Mouse (Mus musculus) layer of hippocampus, adult 9-11 months (tissue): Measurements from ENCODE around the gene Sdhaf2.
A peak's percentile ranks its signal among the peaks of the same experiment; 100 is the strongest.
"Not testable (repeated sequence)": the region's sequence is repeated elsewhere in the genome, so short reads cannot be mapped to it uniquely, and the experiment has no call there.

ENCODE experiments used
- DNase-seq: peaks from one replicate; pipeline ENCODE4 v3.0.0; 2022

Gene Sdhaf2

DNA sequence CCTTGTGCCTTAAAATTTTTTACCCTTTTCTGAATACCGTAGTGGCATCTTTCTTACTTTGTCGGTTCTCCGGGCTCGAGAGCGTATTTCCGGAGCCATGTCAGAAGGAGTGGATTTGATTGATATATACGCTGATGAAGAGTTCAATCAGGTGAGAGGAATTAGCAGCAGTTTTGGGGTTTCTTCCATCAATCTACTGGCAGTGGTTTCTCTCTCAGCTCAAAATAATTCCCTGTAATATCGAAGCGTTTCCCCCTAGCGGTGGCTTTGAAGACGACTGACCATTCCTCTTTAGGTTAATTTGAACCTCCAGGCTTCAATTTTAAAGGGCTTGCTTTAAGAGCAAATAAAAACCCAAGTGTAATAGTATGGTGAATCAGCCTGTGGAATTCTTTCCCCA lies at the start of gene Sdhaf2:
TSS of gene Sdhaf2 (minus strand) at position 233 of the 400 bp plus-strand sequence.
- DNase-seq, result peak; percentile 31

DNA sequence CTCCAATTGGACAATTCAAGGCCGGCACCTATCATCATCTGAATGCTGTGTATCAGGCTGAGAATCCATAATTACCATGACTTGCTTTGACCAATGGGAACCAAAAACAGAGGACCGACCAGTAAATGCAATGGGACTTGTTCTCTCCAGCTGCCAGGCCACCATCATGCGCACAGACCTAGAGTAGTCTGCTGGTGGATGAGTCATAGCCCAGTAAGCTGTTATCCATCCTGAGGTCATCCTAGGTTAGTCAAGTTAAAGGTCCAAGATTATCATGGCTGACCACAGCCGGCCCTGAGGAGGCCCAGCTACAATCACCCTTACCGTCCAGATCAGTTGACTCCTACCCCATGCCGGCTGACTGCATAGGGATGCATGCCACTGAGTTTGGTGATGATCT lies 43.7 kb upstream of the Sdhaf2 start:
- no peak for DNase-seq

DNA sequence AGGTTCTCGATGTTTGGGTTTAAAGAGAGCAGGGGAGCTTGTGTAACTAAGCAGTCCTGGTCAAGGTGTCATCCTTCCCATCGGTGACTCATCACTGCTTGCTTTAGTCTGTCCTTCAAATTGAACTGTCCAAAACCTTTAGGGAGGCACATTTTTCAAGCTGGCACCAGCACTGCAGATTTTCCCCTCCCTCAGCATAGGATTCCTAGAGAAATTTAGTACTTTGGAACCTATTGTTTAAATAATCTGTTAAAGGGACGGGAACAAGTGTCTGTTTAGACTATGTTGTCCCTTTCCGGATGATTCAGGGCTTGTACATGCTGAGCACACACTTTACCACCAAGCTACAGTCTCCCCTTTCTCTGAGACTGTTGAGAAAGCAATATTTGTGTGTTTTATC lies 39.3 kb upstream of the Sdhaf2 start:
- DNase-seq, result no peak

DNA sequence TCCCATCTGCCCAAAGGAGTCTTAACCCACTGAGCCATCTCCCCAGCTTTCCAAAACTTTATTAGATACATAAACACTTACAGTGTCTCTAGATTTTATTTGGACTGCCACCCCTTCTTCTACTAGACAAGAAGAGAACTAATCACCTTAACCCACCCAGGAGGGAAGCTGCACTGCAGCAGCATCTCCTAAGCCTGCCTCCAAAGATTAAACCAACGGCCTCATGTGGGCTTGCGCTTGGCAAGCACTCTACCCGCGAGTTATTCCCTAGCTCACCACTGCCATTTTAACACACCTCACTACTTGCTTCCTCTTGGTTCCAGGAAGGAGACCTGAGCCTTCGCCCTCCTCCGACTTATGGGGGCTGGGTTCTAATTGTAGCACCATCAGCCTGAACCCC lies 38.3 kb upstream of the Sdhaf2 start:
- DNase-seq, result no peak

DNA sequence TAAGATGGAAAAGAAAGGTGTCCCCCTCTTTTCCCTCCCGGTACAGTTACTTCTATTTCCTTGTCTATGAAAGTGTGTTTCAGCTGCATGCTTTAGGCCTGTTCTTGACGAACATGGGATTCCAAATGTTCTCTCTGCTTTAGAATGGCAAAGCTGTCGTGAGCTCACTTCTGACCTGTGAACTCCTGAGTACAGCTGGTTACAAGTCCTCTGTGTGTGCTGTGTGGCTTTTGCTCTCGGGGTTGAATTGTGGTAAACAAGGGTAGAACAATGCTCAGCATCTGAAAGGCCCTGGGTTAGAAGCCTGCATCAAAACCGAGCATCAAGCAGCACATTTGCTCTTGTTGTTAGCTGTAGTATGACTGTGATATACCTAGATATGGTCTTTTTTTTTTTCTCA lies 36.4 kb upstream of the Sdhaf2 start:
- no peak for DNase-seq

DNA sequence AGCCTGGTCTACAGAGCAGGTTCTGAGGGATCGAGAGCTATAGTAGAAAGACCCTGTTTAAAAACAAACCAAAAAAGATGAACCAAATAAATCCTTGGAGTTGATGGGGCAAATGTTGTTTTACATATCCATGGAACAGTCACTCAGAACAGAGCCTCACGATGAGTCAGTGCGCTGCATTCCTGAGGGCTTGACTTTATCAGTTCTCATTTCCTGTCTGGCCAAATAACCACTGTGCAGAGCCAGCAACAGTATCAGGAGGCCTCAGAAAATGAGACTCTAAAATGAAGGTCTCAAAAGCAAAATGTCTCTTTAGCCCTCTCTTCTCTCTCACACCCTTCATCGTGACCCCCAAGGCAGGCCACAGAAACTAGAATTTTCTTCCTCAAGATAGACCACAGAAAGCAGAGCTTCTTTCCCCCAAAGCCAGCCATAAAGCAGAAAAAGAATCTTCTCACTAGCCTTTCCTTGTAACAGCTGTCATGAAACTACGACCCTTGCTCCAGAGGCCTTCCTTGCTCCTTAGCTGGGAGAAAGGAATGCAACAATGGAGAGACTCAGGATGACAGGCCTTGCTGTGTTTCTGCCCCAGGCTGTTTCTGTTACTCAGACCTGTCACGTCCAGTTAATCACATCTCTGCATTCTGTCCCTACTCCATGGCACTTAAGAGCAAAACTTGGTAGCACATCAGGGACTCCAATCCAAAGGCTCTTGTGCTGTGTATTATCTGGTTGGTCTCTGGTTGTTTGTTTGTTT lies 35.8 kb upstream of the Sdhaf2 start:
- no peak for DNase-seq

DNA sequence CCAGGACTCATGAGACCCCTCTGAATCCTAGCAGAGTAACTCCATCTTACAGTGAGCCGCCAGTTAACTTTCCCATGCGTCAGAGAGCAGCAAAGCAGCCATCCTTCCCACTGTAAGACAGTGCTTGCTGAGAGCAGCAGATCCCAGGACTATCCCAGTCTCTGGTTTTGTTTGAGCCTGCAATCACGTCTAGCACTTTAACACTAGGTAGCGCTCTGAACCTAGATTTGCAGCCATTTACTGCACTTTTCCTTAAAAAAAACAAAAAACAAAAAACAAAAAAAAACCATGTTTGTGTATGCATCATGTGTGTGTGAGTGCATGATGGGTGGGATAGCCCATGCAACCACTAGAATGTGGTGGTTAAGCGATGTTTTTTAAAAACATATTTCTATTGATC lies 34.2 kb upstream of the Sdhaf2 start:
- no peak for DNase-seq

DNA sequence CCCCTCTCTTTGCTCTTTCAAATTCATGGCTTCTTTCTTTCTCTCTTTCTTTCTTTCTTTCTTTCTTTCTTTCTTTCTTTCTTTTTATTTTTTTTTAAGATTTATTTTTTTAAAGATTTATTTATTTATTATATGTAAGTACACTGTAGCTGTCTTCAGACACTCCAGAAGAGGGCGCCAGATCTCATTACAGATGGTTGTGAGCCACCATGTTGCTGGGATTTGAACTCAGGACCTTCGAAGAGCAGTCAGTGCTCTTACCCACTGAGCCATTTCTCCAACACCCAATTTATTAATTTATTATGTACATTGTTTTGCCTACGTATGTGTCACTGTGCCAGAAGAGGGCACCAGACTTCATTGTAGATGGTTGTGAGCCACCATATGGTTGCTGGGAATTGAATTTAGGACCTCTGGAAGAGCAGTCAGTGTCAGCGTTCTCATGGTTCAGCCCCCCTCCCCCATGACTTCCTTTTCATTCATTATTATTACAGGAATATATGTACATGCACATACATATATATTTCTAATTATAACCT lies 32.0 kb upstream of the Sdhaf2 start:
- not testable (repeated sequence) for DNase-seq

DNA sequence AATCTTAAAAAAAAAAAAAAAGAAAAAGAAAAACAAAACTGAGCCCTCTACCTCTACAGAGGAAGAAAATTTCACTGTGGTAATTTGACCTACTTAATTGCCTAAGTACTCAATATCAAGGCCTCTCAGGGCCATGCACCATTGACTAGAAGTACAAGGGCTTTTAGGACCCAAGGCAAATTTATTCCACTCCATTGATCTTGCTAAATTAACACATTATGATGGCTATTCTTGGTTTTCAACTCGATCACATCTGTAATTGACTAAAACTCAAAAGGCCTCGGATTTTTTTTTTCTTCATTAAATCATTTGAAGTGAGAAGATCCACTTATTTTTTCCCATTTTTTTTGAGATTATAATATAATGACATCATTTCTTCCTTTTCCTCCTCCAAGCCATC lies 31.5 kb upstream of the Sdhaf2 start:
- DNase-seq, result no peak

DNA sequence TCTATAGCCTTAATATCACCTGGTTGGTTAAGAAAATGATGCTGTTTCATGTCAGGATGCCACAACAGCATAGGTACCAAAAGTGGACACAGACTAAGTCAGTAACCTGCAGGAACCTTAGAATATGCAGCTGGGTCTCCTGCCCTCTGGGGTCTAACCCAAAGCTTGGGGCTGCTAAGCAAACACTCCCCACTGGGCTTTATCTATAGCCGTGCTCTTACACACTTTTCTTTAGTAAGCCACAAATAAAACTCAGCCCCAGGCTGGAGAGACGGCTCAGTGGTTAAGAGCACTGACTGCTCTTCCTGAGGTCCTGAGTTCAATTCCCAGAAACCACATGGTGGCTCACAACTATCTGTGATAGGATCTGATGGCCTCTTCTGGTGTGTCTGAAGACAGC lies 31.1 kb upstream of the Sdhaf2 start:
- DNase-seq, result no peak

DNA sequence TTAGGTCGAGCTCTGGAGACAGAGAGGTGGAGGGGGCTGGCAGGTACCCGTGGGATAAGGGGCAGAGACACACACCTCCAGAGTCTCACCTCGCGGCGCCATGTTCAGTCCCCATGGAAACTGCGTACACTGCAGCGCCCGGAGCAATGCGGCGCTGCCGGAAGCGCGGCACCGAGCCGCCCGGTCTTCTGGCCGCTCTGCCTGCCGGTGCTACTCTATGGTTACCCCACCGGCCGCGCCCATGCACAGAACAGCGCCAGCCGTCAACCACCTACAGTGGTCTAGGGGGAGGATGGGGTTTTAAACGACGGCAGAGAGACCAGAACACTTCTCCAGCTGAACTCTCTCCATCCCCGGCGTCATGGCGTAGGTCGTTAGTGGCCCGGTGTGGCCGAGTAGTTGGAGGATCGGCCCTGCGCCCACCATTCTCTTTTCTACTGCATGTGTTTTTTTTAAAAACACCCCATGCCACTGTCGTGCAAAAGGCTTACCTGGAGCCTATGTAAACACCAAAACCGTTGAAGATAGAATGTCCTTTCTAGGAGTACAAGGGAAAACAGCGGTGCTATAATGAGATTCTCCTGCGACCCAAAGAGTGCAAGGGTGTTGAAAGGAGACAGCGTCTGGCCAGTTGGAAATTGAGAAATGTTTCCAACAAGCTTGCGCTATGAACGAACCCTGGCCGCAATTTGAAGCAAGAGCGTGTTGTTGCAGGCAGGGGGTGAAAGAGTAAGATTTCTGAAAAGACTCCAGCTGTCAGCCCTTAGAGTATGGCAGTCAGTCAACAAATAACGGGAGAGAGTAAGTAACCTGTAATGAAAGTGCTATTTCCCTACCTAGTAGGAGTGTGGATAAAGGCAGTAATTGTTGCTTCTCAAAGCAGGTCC lies 29.9 kb upstream of the Sdhaf2 start, which contains the start of gene Tmem216:
TSS of gene Tmem216 (minus strand) at position 615 of the 887 bp plus-strand sequence.
- peak; percentile 89 for DNase-seq

DNA sequence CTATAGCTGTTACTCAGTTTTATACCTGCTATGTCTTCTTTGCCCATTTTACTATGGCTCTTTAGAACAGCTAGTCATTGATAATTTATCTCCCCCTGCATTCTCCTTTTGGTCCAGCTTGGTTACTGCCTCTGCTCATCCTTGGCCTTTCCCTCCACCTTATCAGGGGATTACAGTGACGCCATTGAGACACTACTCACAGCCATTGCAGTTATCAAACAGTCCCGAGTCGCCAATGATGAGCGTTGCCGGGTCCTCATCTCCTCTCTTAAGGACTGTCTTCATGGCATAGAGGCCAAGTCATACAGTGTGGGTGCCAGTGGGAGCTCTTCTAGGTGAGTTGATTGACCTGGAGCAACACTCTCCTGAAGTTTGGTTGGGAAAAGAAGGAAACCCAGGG lies 13.5 kb upstream of the Sdhaf2 start:
- DNase-seq, result no peak

DNA sequence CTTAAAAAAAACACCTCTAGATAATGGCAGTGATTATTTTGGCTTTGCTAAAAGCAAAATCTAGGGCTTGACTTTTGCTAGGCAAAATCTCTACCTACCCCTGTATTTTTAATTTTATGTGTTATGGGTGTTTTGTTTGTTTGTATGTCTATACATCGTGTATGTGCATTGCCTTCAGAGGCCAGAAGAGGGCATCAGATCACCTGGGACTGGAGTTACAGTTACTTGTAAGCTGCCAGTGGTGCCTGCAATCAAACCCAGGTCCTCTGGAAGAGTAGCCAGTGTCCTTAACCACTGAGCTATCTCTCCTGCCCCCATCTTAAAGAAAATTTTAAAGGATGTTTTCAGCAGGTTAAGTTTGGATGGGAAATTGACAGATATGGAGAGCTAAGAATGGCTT lies 4.1 kb upstream of the Sdhaf2 start:
- no peak for DNase-seq

DNA sequence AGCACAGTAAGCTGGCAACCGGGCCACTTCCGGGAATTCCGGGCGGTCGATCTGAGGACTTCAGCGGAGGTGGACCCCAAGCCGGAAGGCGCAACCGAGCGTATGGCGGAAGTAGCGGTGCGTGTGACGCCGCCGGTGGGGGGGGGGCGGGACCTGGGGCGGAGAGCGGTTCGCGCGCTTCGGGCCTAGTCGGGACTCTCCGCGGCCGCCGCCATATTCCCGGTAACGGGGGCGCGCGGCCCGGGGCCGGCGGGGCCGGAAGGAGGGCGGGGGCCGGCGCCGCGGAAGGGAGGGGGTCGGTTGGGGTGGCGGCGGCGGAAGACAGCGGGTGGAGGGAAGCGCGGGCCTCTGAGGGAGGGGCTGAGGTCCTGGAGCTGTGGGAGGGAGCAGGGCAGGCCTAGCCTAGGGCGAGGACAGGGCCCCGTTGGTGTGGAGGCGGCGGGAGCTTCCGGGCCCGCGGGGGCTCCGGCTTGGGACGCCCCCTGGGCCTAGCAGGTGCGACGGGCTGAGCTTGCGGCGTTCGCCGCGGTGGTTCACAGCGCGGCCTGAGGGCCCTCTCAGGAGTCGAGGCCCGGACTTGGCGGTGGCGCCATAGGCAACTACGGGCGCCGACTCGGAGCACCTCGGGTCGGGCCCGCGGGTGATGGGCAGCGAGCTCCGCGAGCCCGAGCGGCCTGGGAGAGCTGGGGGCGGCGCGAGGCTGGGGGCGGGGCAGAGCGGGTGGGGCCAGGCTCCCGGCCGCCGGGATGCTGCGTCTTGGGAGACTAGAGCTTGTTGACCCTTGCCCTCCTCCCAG lies 638 bp downstream of the Sdhaf2 start, which contains the start of gene Cpsf7:
TSS of gene Cpsf7 (plus strand) at position 161 of the 796 bp plus-strand sequence.
- DNase-seq, result peak; percentile 90

DNA sequence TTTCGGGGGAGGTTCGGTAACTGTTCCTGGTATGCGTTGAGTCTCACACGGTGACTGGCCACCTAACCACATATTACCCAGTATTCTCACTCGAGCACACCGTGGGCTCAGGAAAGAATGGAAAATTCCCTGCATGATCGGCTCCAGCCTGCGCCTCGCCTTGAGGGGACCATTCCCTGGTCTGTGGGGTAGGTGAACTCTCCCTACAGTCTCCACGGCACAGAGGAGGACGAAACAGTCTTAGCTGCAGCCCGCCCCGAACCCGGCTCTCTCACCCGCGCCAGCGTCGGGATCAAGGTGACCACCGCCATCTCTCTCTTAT lies 1.2 kb downstream of the Sdhaf2 start:
- no peak for DNase-seq

DNA sequence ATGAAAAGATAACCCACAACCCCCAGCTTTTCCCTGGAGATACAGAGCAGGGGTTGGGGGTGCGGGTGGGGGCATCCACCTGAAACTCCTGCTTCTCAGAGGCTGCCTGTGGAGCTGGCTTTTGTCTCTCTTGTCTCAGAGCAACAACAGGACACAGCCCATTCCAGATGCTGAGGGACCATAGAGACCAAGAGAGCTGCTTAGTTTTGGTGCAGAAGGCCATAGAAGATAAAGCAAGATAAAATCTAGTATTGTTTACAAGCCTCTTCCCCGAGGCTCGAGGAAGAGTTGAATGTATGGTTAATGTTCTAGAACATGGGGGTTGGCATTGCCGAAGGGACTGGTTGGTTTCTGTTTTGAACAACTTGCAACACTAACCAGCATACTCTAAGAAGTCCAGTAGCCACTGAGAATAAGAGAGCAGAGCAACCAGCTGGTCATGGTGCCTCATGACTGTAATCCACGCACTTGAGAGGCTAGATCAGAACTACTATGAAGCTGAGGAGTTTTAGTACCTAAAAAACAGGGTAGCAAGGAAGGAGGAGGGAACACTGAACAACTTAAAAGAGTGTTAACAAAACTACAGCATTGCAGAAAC lies 2.4 kb downstream of the Sdhaf2 start:
- no peak for DNase-seq

DNA sequence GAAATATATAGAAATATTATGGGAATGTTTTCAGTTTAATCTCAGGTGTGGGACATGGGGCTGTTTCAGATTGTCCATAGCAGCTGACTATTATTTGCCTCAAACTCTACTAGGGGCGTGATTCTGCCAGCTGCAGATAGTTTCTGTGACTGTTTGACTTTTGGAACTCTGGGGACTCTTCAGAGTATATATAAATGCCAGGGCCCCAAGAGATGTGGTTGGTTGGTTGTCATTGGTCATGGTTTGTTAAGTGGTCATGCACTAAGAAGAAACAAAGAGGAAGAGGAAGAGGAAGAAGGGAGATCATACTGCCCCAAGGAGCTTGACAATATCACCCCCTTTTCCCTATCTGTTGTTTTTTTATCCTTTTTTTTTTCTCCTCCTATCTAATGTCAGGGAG lies 4.0 kb downstream of the Sdhaf2 start:
- no peak for DNase-seq

DNA sequence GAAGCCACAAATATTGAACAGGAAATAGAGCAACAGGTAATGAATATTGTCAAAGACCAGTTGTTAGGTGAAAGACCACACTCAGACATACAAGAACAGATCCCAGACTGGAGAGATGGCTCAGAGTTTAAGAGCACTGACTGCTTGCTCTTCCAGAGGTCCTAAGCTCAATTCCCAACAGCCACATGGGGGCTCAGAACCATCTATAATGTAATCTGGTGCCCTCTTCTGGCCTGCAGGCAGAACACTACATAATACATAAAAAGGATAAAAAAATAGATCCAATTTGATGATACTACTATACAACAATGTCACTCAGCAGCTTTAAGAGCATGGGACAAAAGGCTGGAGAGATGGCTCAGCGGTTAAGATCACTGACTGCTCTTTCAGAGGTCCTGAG lies 5.6 kb downstream of the Sdhaf2 start:
- no peak for DNase-seq

DNA sequence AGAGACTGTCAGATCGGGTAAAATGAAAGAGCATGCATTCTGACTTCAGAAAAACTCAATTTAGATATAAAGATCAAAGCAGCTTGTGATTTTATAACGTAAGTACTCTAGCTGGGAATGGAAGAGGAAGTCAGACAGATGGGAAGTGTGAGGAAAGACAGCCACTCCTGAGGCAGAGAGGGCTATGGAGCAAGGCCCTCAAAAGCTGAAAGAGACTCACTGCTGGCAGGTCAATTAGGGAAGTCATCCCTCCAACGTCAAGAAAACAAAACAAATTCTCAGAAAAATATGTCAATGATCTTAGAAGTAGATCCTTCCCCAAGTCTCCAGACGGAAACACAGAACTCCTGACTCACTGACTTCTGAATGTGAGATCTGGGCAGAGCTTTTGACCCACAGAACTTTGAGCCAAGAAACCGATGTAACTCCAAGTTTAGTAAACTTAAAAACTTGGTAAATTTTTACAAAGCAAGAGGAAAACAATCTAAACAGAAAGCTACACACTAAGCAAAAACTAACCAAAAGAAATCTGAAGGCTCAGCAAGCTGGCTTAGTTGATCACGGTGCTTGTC lies 15.1 kb downstream of the Sdhaf2 start:
- DNase-seq, result no peak

DNA sequence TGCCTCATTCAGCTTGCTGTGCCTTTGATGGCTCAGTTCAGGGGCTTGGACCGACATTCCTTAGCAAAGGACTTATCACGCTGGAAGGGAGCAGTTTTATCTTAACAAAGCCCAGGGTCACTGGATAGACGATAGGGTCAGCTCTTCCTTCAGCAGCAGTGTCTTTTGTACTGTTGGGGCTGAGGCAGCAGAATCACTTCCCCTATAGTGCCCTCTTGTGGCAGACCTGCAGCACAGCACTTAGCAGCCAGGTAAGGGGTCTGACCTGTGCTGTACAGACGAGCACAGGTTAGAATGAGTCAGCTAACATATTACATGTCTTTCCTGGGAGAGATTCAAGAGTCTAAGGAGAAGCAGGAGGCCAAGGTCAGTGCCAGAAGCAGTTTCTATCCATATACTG lies 23.4 kb downstream of the Sdhaf2 start:
- no peak for DNase-seq

DNA sequence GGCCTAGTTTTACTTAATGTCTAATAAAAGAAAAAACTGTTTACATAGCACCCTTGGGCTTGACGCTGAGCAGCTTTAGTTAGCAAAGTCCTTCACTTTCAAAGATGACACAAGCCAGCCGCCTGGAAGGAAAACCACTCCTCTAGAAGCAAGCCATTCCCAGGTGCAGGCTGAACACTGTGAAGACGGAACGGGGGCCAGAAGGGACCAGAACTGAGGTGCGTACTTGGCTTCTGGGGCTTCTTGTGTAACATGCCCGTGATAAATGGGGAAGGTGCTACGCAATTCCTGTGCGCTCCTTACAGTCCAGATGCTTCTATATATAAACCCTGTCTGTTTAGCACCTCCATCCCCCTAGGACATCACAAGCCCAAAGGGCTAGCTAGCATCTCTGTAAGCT lies 25.4 kb downstream of the Sdhaf2 start:
- no peak for DNase-seq

DNA sequence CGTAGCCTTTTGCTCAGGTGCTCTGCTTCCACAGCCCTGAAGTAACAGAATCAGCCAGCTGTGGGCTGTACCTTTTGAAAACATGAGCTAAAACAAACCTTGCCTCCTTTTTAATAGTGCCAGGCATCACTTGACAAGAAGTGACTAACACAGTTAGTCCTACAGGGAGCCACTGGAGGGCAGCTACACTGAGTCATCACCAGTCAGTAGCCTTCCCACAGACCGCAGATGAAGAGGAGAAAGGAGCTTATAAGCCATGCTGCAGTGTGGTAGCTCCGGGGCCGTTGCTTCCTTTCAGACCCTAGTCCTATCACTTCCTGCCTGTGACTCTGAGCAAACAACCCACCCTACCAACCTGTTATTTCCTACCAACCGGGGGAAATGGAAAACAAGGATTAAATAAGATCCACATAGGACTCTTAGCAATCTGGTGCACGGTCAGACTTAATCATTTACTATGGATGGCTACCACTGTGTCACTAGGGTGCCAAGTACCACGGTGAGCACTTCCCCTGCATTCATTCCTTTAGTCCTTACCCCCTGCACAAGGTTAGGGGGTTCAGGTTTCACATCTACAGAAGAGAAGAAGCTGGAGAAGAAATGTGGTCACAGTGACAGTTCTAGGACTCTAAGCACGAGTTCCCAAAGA lies 28.3 kb downstream of the Sdhaf2 start:
- DNase-seq, result no peak
